Mouse (Mus musculus) ovary, adult 18-20 months (tissue): ENCODE measurements around the gene Kif1c.

ENCODE experiments used
- DNase-seq: peaks from one replicate; pipeline ENCODE4 v3.0.0; 2022; ENCODE audit warnings: low spot score, mixed read lengths

Gene Kif1c

DNA sequence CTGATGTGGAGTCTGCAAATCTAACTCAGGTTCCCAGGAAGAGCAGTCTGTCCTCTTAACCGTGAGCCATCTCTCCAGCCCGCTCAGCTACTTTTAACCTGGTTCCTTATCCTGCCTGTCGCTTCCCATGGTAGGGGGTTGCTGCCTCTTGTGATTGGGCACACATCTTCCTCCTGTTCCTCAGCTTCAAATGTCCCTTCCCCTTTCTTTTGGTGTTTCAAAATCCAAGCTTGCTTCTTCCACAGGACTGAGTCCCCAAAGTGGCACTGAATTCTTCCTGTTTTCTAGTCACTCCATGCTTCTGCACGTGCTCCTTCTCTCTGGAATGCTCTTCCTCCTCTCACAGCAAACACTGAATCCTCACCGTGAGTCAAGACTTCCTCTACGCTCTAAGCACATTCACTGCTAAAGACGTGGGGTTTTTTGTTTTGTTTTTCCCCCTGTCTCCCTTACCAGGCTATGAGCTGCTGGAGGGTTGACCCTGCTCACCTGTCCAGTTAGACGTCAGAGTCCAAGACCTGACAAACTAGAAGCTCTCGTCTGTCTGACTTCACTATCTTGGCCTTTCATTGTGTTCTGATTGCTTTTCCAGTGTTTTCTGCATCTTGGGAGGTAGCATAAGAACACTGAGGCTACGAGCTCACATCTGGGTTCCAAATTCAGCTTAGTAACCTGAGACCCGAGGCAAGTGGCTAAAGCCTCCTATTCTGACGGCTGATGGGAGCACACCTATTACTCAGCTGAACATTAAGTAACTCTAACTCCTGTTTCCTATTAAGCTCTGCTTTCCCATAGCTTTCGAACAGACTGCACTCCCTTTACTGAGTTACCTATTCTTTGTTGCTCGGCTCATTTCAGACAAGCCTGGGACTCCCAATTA, 32.8 kb upstream of the Kif1c start:
- no peak for DNase-seq

- DNase-seq = no peak
Observed at GRCm38 (mm10) chr11:70668335-70668770, 32.0 kb upstream of the Kif1c start.

DNA sequence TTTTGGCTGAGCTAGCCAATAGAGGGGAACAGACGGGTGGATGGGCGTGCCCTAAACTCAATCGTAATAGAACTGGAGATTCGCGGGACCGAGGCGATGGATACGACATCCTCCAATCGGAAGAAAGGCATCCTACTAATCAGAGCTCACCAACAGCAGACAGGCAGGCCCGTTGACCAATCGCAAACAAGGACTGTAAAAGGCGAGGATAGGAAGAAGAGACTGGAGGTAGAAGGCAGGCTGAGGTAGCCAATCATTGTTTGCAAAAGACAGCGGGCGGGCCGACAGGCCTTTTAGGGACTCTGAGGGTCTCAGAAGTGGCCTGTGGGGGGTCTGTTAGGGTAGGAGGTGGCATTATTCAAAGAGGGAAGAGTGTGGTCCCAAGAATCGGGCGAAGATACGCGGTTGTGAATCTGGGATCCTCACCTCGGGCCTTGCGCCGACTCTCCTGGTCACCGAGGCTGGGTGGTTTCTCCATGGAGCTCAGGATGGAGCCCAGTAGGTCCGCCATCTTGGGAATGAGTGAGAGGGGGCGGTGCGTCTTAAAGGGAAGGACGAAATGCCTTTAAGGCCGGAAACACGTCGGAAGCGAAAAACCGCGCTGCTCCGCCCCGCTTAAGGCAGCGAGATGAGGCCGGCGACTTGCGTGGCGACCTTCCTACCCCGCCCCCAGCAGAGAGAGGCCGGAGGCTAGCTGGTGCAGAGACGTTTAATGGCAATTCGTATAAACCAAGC, 31.4 kb upstream of the Kif1c start, which contains the start of gene Spag7:
TSS of gene Spag7 (minus strand) at position 646 of the 735 bp plus-strand sequence.
- peak; percentile 98 for DNase-seq

GRCm38 (mm10) chr11:70669582-70670345, 30.6 kb upstream of the Kif1c start:
- peak; percentile 68 for DNase-seq

DNA sequence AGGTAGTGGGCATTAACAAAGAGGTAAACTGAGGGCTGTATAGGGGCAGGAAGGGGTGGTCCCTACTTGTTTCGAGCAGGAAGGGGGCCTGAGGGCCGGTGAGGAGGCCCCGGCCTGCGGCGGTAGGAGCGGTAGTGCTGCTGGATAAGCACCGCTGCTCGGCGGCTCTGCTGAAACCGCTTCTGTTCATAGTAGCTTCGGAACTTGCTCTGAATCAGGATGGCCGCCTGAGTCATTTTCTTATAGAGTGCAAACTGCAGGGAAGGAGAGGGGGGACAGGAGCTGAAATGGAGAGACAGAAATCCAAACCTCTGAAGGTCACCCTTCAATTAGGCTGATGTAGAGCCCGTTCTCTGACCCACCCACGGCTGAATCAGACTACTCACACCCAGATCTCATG, 29.9 kb upstream of the Kif1c start:
- DNase-seq = no peak

- no peak for DNase-seq
Observed at GRCm38 (mm10) chr11:70671333-70672047, 28.9 kb upstream of the Kif1c start.

GRCm38 (mm10) chr11:70674014-70674413, 26.3 kb upstream of the Kif1c start:
- DNase-seq = no peak

DNA sequence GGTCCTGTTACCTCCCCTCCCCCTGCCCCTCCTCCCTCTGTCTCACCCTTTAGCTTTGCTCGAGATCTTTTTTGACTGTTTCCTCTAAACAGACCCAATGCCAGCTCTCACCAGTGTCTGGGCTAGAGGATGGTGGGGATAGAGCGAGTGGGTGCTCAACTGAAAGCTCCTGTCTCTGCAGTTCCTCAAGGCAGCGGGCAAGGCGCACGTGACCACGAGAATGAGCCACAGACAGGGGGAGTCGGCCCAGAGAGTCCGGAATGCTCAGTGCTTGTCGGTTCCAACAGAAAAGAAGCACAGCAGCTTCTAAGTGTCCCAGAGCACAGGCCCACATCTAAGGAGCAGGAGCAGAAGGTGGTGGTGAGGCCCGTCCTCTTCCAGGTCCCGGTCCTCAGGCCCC, 25.8 kb upstream of the Kif1c start:
- no peak for DNase-seq

GRCm38 (mm10) chr11:70678092-70678491, 22.3 kb upstream of the Kif1c start:
- DNase-seq = no peak

GRCm38 (mm10) chr11:70678576-70678975, 21.8 kb upstream of the Kif1c start:
- no peak for DNase-seq

GRCm38 (mm10) chr11:70679361-70679760, 21.0 kb upstream of the Kif1c start:
- DNase-seq = no peak

DNA sequence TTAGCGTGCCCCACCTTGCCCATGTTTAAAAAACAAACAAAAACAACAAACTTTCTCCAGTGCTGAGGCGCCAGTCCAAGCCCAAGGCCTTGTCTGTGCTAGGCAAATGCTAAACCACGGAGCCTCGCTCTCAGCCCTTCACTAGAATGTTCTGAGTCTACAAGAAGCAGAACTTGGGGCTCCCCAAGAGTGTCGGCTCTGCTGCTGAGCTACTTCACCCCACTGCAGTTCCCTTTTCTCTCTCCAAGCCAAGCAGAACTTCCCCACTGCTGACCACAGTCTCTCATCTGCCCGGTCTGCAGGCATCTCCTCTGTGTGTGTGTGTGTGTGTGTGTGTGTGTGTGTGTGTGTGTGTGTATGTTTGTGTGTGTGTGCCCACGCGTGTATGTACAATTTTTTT, 20.5 kb upstream of the Kif1c start:
- no peak for DNase-seq

GRCm38 (mm10) chr11:70681170-70681569, 19.2 kb upstream of the Kif1c start:
- no peak for DNase-seq

DNA sequence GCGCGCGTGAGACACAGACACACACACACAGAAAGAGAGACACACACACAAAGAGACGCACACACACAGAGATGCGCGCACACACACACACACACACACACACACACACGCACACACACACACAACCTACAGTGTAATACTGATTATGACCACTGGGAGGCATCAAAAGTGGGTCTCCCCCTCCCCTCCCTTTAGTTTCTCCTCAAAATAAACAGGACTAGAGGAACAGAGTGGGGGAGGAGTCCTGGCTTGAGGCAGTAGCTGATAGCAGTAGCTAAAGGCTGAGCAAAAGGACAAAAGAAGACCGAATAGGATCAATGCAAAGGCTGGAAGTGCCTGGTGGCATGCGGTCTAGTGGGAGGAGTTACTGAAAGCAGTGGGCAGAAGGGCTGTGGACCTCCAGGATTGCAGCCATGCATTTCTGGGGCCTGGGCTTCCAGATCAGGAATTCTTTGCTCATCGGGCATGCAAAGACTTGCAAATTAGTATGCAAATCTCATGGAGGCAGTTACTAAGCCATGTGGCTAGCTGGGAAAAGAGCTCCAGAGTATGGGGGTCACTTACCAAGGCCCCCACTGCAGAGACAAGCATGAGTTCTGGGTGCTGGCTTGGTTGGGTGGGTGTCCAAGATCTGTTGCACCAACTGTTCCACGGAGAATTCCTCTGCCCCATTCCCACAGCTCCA, 18.3 kb upstream of the Kif1c start:
- no peak for DNase-seq

DNA sequence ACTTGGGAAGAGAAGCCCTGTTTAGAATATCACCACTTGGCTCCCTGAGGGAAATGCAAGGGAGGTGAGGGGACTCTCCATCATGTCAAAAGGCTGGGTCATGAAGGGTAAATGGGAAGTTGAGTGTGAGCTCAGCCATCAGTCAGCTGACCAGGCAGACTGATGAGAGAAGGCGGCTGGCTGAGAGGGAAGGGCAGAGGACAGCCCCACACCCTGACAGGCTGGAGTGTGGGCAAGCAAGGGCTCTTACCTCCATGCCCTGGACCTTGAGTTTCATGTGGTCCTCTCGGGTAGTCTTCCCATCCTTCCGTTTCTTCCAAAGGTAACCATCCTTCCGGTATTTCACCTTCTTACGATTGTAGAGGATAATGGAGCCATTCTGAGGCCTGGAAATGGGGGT, 16.7 kb upstream of the Kif1c start:
- DNase-seq = no peak

- DNase-seq = no peak
Observed at GRCm38 (mm10) chr11:70686901-70687566, 13.3 kb upstream of the Kif1c start.

GRCm38 (mm10) chr11:70687601-70688199, 12.6 kb upstream of the Kif1c start, which contains the start of gene Camta2:
TSS of gene Camta2 (minus strand) at chr11:70688105.
- DNase-seq = peak; percentile 75

DNA sequence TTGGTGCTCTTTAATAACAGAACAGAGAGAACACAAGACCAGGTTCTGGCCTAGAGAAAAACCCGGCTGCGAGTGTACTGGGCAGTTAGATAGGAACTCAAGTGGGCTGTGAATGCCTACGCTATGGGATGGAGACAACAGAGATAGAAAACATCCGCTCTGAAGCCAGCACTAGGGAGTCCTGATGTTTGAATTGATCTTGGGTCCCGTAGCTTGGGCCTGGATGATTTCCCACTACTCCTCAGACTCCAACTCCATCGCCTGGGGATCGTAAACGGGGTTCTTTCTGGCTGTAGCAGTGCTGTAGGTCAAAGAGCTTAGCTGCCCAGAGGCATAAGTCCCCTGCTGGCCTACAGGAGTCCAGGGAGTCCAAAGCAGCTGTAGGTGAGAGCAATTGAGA, 12.0 kb upstream of the Kif1c start:
- no peak for DNase-seq

DNA sequence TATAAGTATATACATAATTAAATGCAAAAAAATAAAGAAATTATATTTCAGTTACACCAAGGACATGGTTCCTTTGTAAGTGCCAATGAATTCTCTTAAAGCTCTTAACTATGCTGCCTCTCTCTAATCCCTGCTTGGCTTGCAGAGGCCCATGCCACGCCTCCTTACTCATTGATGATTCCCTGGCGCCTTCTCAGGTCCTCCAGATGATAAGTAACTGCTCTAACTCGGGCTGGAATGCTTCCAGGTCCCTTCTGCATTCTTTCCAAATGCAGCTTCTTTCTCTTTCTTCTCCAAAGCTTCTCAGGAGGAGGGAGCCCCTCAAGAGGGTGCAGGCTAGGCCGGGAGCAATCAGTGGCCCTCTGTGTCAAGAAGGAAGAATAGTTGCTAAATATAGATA, 10.8 kb upstream of the Kif1c start:
- DNase-seq = no peak

DNA sequence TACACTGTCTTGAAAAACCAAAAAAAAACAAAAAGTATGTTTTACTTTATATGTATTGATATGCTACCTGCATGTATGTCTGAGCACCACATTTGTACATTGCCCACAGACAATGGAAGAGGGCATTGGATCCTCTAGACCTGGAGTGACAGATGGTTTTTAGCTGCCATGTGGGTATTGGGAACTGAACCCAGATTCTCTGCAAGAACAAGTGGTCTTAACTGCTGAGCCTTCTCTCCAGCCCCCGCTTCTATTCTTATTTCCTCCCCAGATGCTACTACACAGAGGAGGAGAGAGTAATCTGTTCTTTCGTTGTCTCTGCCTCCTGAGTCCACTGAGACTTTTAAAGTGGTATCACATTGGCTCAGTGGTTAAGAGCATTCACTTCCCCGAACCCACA, 6.8 kb upstream of the Kif1c start:
- no peak for DNase-seq
